Mouse (Mus musculus) frontal cortex, adult (tissue): Measurements from ENCODE around the gene Map4k4.

ENCODE experiments used
- ATAC-seq: cut with Nextera tagmentation; 2 replicates; pipeline ENCODE4 v1.9.2; 2017; ENCODE audit warnings: mild to moderate bottlenecking, moderate library complexity, mixed read lengths; ENCODE audit not compliant: low TSS enrichment

The Map4k4 gene

DNA sequence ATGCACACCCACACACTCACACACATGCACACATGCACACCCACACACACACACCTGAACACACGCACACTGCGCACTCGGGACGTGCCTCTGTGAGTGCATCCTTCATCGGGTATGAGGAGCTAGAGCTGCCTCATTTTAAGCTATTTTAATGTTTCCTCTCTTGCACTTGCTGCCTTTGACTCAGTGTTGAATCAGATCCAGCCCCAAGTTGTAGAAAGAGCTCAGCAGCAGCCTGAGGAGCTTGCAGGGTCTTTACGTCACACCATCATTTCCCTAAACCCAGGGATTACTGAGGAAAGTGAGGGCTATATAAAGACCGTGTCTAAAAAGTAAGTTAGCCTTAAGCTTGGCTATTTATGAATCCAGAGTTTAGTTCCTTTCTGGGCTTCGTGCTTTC lies 62.1 kb downstream of the Map4k4 start:
- peak; percentile 87 for ATAC-seq

DNA sequence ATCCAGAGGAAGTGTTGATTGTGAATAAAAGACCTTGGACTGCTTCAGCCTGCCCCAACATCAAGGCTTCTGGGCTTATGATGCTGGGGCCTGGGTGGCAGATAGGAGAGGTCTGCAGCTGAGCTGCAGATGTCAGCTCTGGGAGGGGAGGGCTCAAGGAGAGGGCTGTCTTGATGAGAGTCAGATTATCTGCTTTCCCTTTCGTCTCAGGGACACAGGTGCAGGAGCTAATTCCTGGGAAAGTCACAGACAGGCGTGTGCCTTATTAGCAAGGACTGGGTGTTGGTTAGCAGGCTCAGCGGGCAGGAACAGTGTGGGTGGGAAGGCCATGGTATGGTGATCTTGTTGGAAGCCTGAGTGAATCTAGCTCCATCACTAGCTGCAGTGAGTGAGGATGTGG lies 63.1 kb downstream of the Map4k4 start:
- ATAC-seq, result no peak

DNA sequence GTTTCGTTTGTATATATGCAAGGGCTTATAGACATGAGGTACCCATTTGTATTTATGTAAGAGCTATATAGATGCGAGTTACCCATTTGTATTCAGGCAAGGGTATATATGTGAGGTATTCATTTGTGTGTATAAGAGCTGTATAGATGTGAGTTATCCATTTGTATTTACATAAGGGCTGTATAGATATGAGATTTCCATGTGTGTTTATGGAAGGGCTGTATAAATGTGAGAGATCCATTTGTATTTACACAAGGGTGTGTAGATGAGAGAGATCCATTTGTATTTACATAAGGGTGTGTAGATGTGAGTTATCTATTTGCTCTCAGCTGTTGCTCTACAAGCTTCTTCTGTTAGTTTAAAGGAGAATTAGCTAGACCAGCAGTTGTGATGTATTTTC lies 63.7 kb downstream of the Map4k4 start:
- ATAC-seq, result no peak

DNA sequence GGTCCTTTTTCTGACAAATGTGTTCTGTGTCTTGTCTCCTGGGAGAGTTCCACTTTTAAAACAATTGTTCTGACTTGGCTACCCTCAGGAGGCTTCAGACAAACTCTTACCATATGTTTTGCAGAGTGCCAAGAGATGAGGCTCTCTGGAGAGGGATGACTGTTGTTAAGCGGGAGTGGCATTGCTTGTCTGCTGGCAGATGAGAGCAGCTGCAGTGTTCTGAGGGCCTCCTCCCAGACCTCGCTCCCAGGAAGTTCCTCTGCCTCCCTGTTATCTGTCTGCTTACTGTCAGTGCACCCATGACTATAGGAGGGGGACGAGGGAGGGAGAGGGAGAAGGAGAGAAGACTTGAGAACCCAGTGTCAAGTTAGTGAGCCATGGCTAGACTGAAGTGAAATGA lies 64.7 kb downstream of the Map4k4 start:
- ATAC-seq, result no peak

- ATAC-seq, result peak; percentile 48
Measured at GRCm38 (mm10) chr1:39968999-39969398, 68.3 kb downstream of the Map4k4 start.

GRCm38 (mm10) chr1:39969771-39970406 lies 69.2 kb downstream of the Map4k4 start:
- no peak for ATAC-seq

DNA sequence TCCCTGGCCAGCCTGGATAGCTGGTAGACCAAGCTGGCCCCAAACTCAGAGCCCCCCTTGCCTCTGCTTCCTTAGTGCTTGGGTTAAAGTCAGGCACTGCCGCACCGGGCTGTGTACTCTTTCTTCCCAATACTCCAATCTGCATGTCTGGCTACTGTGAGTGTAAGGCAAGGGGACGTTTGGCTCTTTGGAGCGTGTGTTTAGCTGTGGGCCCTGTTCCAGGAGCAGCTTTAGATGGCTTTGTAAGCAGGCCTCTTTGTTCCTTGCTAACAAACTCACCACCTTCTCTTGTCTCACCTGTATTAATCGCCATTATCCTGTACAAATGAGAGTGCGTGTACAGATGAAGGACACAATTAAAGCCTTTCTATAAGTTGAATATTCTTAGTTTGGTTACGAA lies 71.7 kb downstream of the Map4k4 start:
- ATAC-seq, result no peak

DNA sequence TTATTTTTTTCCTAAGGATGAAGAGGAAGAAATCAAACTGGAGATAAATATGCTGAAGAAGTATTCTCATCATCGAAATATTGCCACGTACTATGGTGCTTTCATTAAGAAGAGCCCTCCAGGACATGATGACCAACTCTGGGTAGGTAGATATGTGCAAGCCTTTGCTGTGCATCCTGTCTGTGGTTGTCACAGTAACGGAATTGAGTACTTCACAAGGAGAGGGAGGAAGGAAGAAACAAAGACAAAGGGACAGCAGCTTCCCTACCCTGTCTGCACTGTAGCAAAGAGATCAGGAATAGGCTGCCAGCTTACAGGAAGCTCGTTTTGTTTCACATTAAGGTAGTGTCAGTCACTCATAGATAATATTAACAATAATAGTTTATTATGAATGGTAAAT lies 73.2 kb downstream of the Map4k4 start:
- ATAC-seq, result no peak

- ATAC-seq, result no peak
Measured at GRCm38 (mm10) chr1:39975005-39975404, 74.3 kb downstream of the Map4k4 start.

GRCm38 (mm10) chr1:39976107-39976506 lies 75.4 kb downstream of the Map4k4 start:
- no peak for ATAC-seq

- peak; percentile 33; the same call in 1 of the 2 replicates for ATAC-seq
Measured at GRCm38 (mm10) chr1:39976847-39977744, 76.4 kb downstream of the Map4k4 start.

GRCm38 (mm10) chr1:39978781-39979486 lies 78.2 kb downstream of the Map4k4 start:
- no peak for ATAC-seq

GRCm38 (mm10) chr1:39980314-39981290 lies 79.9 kb downstream of the Map4k4 start:
- no peak; the same call in 1 of the 2 replicates for ATAC-seq

DNA sequence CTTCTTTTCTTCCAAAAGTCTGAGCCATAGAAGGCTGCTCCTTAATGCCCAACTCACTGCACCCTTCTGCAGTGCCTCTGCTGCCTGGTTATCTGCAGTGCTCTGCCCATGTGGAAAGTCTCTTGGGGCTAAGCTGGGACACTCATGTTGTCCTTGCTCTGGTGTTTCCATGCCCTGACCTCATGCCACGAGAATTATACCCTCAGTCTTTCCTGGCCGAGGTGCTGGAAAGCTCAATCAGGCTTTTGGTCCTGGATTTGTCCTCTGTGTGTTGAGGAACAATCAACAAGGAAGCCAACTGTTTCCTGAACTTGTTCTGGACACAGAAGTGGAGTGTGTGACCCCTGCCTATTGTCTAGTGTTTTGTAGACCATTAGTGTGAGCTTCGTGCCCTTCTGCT lies 81.3 kb downstream of the Map4k4 start:
- no peak for ATAC-seq

DNA sequence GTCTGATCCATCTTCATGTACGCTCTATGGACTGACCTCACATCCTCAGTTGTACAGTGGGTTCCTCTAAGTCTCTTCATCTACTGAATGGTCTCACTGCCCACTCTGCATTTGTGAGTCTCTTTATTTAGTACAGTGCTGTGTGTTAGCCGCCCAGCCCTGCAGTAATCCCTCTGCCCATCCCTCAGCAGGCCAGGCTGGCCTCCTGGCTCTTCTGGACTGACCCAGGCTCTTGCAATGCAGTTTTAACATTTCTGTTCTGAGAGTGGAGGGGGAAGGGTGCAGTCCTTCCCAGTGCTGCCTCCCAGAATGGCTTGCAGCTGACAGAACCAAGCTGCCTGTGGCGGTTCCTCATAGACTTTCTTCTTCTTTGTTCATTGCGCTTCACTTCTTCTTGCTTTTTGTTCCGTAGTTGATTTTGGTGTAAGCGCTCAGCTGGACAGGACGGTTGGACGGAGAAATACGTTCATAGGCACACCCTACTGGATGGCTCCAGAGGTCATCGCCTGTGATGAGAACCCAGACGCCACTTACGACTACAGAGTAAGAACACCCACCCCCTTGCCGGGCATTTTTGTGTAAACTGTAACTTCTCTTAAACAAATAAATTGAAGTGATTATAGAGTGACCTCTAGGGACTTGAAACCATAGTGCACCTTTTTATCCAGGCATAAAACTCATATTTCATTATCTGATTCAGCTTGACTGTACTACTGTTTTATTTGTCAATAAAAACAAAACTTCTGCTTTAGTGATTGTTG lies 82.2 kb downstream of the Map4k4 start:
- ATAC-seq, result no peak

GRCm38 (mm10) chr1:39984331-39984730 lies 83.6 kb downstream of the Map4k4 start:
- ATAC-seq, result no peak

GRCm38 (mm10) chr1:39986820-39987219 lies 86.1 kb downstream of the Map4k4 start:
- no peak for ATAC-seq

- ATAC-seq, result peak; percentile 87
Measured at GRCm38 (mm10) chr1:39988841-39989240, 88.1 kb downstream of the Map4k4 start.

- ATAC-seq, result peak; percentile 84
Measured at GRCm38 (mm10) chr1:39990041-39990440, 89.3 kb downstream of the Map4k4 start.

DNA sequence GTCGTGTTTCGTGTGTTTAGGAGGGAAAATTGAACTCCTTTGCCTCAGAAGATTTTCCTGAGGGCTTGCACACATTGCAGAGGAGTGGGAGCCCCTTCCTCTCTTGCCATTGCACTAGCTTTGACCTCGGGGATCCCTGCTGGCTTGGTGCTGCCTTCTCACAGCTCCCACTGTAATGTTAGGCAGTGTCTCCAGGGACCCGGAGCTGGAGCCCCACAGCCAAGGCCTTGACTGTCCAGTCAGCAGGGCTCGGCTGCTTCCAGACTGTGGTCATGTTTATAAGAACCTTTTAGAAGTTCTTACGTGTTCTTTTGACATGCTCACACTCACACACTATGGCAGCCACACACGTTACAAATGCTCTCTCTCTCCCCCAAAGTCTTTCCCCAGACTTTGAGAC lies 93.2 kb downstream of the Map4k4 start:
- no peak for ATAC-seq

DNA sequence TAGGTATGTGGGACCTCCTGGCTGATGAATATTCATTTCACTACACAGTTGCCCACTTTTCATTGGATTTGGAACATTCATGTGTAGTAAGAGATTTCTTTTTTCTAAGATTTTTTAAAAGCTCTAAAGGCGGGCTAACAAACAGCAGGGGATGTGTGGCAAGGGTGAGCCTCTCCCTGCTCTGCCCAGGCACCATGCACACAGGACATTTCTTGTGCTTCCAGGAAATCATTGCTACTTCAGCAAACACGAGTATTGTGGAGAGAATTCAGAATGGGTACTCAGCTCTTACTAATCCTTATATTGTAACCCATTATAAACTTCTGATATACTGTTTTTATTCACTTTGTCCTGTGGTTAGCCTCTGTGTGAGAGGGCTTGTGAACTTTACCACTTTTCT lies 94.9 kb downstream of the Map4k4 start:
- ATAC-seq, result no peak
